Mouse (Mus musculus) embryonic facial prominence, embryonic 15.5 days (tissue): ENCODE results near the gene Gm49337. TPM values are rescaled to one million over a fixed set of nuclear protein-coding genes. Genes with fewer than 3 reads are reported as not detected.

Experiments
- ATAC-seq: fragments of 200-750 bp; cut with Nextera tagmentation; 2 replicates; pipeline ENCODE4 v1.8.0; 2017; ENCODE audit warnings: low read depth, moderate TSS enrichment; ENCODE audit not compliant: insufficient number of reproducible peaks, low FRiP score, low TSS enrichment
- H3K27ac ChIP-seq: fragments of 300-500 bp; sonication (generic); replicated peaks from 2 replicates; pipeline ENCODE4 v1.5.1; 2015; ENCODE audit warnings: mild to moderate bottlenecking, inconsistent platforms
- H3K27me3 ChIP-seq: fragments of 300-500 bp; sonication (generic); 2 replicates; pipeline ENCODE4 v1.6.1; 2015; ENCODE audit warnings: inconsistent platforms
- H3K36me3 ChIP-seq: fragments of 300-500 bp; sonication (generic); 2 replicates; pipeline ENCODE4 v1.6.1; 2015; ENCODE audit warnings: mild to moderate bottlenecking, inconsistent platforms
- H3K4me1 ChIP-seq: fragments of 300-500 bp; sonication (generic); 2 replicates; pipeline ENCODE4 v1.6.1; 2015; ENCODE audit warnings: inconsistent platforms
- H3K4me2 ChIP-seq: fragments of 300-500 bp; sonication (generic); replicated peaks from 2 replicates; pipeline ENCODE4 v1.6.1; 2015; ENCODE audit warnings: mild to moderate bottlenecking, inconsistent platforms
- H3K4me3 ChIP-seq: fragments of 300-500 bp; sonication (generic); replicated peaks from 2 replicates; pipeline ENCODE4 v1.5.1; 2015; ENCODE audit warnings: mild to moderate bottlenecking, inconsistent platforms
- H3K9ac ChIP-seq: fragments of 300-500 bp; sonication (generic); 2 replicates; pipeline ENCODE4 v1.6.1; 2015; ENCODE audit warnings: inconsistent platforms
- H3K9me3 ChIP-seq: fragments of 300-500 bp; sonication (generic); replicated peaks from 2 replicates; pipeline ENCODE4 v1.6.1; 2016; ENCODE audit warnings: inconsistent platforms
- WGBS: fragments of 180-500 bp; shearing (Covaris S2); methylation state at CpG from one replicate; pipeline ENCODE4 v1.1.7; 2015; 5-methylcytosine and 5-hydroxymethylcytosine counted together
- polyA plus RNA-seq: library from polyadenylated mRNA; unstranded; fragments of >200 nt; fragmentation: Nextera tagmentation; extraction: Ambion mirVana; gene quantifications from 2 replicates; pipeline ENCODE4 v1.2.1, GENCODE M21; 2015

The Gm49337 gene
- polyA plus RNA-seq, 1 experiment from 2014 or later, result not detected

- ATAC-seq, result no peak
- H3K27ac ChIP-seq, result no peak overlapping the region
These were observed 8.2 kb upstream of the Gm49337 start for GRCm38 (mm10) chr4:116164759-116165554.

GRCm38 (mm10) chr4:116165708-116166407 is 7.3 kb upstream of the Gm49337 start:
- Histone ChIP-seq H3K9ac (no peak overlapping the region), H3K36me3 (peaks cover 5% of the 10 kb centered on the region; the same call in 1 of the 2 replicates), H3K9me3 (no peaks in the 10 kb centered on the region), H3K27me3 (no peaks in the 10 kb centered on the region), H3K27ac (no peak overlapping the region), H3K4me1 (0 out of 2 replicates have a peak, but pooled peaks cover 3% of the 10 kb centered on the region), H3K4me3 (no peak overlapping the region), H3K4me2 (no peak overlapping the region)
- WGBS, result 38% methylated on average over 8 of the region's 8 CpGs
- ATAC-seq, result no peak

More at GRCm38 (mm10) chr4:116164759-116165554, 8.2 kb upstream of the Gm49337 start:
- H3K36me3 ChIP-seq, result peaks cover 14% of the 10 kb centered on the region; the same call in 1 of the 2 replicates
- H3K9me3 ChIP-seq, result no peaks in the 10 kb centered on the region
- no peak overlapping the region for H3K9ac ChIP-seq
- H3K4me2 ChIP-seq, result no peak overlapping the region
- 76% methylated on average over 2 of the region's 2 CpGs for WGBS
- H3K4me3 ChIP-seq, result no peak overlapping the region
- H3K4me1 ChIP-seq, result 0 out of 2 replicates have a peak, but pooled peaks cover 3% of the 10 kb centered on the region
- H3K27me3 ChIP-seq, result no peaks in the 10 kb centered on the region

- Histone ChIP-seq H3K27ac (no peak within 1 kb of the TSS), H3K36me3 (no peaks in the 10 kb centered on the region)
- WGBS, result 22% methylated on average over 7 of the region's 7 CpGs
These were observed 5.8 kb upstream of the Gm49337 start, which contains the start of gene Tspan1 for GRCm38 (mm10) chr4:116167404-116167803. TSS of gene Tspan1 (minus strand) at chr4:116167601.

GRCm38 (mm10) chr4:116168617-116169352 is 4.4 kb upstream of the Gm49337 start:
- no peaks in the 10 kb centered on the region for H3K36me3 ChIP-seq
- no peaks in the 10 kb centered on the region for H3K9me3 ChIP-seq
- no peak overlapping the region for H3K9ac ChIP-seq
- 0 out of 2 replicates have a peak, but pooled peaks cover 3% of the 10 kb centered on the region for H3K4me1 ChIP-seq
- no peak overlapping the region for H3K4me2 ChIP-seq
- 0 out of 2 replicates have a peak, but pooled peaks have one; percentile 17 for ATAC-seq
- no peak overlapping the region for H3K4me3 ChIP-seq
- no peak overlapping the region for H3K27ac ChIP-seq
- no peaks in the 10 kb centered on the region for H3K27me3 ChIP-seq
- WGBS, result 79% methylated on average over 7 of the region's 8 CpGs

More at GRCm38 (mm10) chr4:116167404-116167803, 5.8 kb upstream of the Gm49337 start, which contains the start of gene Tspan1:
- no peak within 1 kb of the TSS for H3K4me2 ChIP-seq
- H3K9me3 ChIP-seq, result no peaks in the 10 kb centered on the region
- no peak for ATAC-seq
- no peak within 1 kb of the TSS for H3K4me3 ChIP-seq
- 0 out of 2 replicates have a peak, but pooled peaks cover 3% of the 10 kb centered on the region for H3K4me1 ChIP-seq
- H3K9ac ChIP-seq, result no peak within 1 kb of the TSS
- no peaks in the 10 kb centered on the region for H3K27me3 ChIP-seq

- Histone ChIP-seq H3K36me3 (no peaks in the 10 kb centered on the region), H3K27me3 (no peaks in the 10 kb centered on the region), H3K9me3 (no peaks in the 10 kb centered on the region), H3K4me3 (no peak overlapping the region), H3K27ac (no peak overlapping the region), H3K9ac (no peak overlapping the region), H3K4me2 (no peak overlapping the region), H3K4me1 (peaks cover 3% of the 10 kb centered on the region; the same call in 1 of the 2 replicates)
- 73% methylated on average over 3 of the region's 3 CpGs for WGBS
- no peak for ATAC-seq
These were observed 3.9 kb upstream of the Gm49337 start for GRCm38 (mm10) chr4:116169353-116169672.

- H3K4me3 ChIP-seq, result no peak overlapping the region
- H3K4me2 ChIP-seq, result no peak overlapping the region
- no peaks in the 10 kb centered on the region for H3K9me3 ChIP-seq
- WGBS, result 73% methylated on average over 4 of the region's 4 CpGs
- no peak overlapping the region for H3K9ac ChIP-seq
- no peaks in the 10 kb centered on the region for H3K36me3 ChIP-seq
- no peaks in the 10 kb centered on the region for H3K27me3 ChIP-seq
- H3K27ac ChIP-seq, result no peak overlapping the region
- H3K4me1 ChIP-seq, result peaks cover 30% of the 10 kb centered on the region
- no peak for ATAC-seq
These were observed 568 bp downstream of the Gm49337 start for GRCm38 (mm10) chr4:116173752-116174151.

- ATAC-seq, result no peak
- H3K4me3 ChIP-seq, result no peak overlapping the region
- peaks cover 30% of the 10 kb centered on the region for H3K4me1 ChIP-seq
- no peaks in the 10 kb centered on the region for H3K27me3 ChIP-seq
- H3K27ac ChIP-seq, result no peak overlapping the region
- no peaks in the 10 kb centered on the region for H3K9me3 ChIP-seq
- H3K4me2 ChIP-seq, result no peak overlapping the region
- WGBS, result 54% methylated on average over 6 of the region's 6 CpGs
- H3K9ac ChIP-seq, result no peak overlapping the region
- no peaks in the 10 kb centered on the region for H3K36me3 ChIP-seq
These were observed 1.4 kb downstream of the Gm49337 start for GRCm38 (mm10) chr4:116174466-116175116.

- H3K9ac ChIP-seq, result no peak overlapping the region
- peaks cover 30% of the 10 kb centered on the region for H3K4me1 ChIP-seq
- H3K27ac ChIP-seq, result no peak overlapping the region
- H3K27me3 ChIP-seq, result no peaks in the 10 kb centered on the region
- no peak for ATAC-seq
- no peak overlapping the region for H3K4me2 ChIP-seq
- H3K9me3 ChIP-seq, result no peaks in the 10 kb centered on the region
- H3K36me3 ChIP-seq, result no peaks in the 10 kb centered on the region
- no peak overlapping the region for H3K4me3 ChIP-seq
These were observed 2.0 kb downstream of the Gm49337 start for GRCm38 (mm10) chr4:116175136-116175535.

- H3K9me3 ChIP-seq, result no peaks in the 10 kb centered on the region
- H3K9ac ChIP-seq, result no peak overlapping the region
- peaks cover 30% of the 10 kb centered on the region for H3K4me1 ChIP-seq
- no peak overlapping the region for H3K4me3 ChIP-seq
- H3K27me3 ChIP-seq, result no peaks in the 10 kb centered on the region
- no peak; the same call in 1 of the 2 replicates for ATAC-seq
- H3K27ac ChIP-seq, result peak overlapping the region; percentile 79
- peak overlapping the region; percentile 46 for H3K4me2 ChIP-seq
- 53% methylated on average over 7 of the region's 7 CpGs for WGBS
- H3K36me3 ChIP-seq, result no peaks in the 10 kb centered on the region
These were observed 2.7 kb downstream of the Gm49337 start for GRCm38 (mm10) chr4:116175711-116176542.

GRCm38 (mm10) chr4:116176543-116176988 is 3.4 kb downstream of the Gm49337 start:
- 12% methylated on average over 10 of the region's 10 CpGs for WGBS
- H3K27me3 ChIP-seq, result no peaks in the 10 kb centered on the region
- peak overlapping the region; percentile 11 for H3K4me3 ChIP-seq
- H3K27ac ChIP-seq, result peak overlapping the region; percentile 79
- no peaks in the 10 kb centered on the region for H3K9me3 ChIP-seq
- peaks cover 34% of the 10 kb centered on the region for H3K4me1 ChIP-seq
- peak overlapping the region; percentile 46 for H3K4me2 ChIP-seq
- no peak overlapping the region for H3K9ac ChIP-seq
- H3K36me3 ChIP-seq, result no peaks in the 10 kb centered on the region
- ATAC-seq, result peak; percentile 90
